In genomic region chr10:80227877-80228775, GRCm38 (mm10) we compare ENCODE assay signal across 8 mouse cellular contexts. TPM values are rescaled to one million over a fixed set of nuclear protein-coding genes. Genes with fewer than 3 reads are reported as not detected.
A peak's percentile ranks its signal among the peaks of the same experiment; 100 is the strongest.
DNase-seq lines count a peak whose midpoint lies in the region; ATAC-seq and TF ChIP-seq lines count a peak whose summit lies in the region.

No protein-coding gene starts in this region.

- H3K4me1 ChIP-seq in heart, embryonic 14.5 days (ENCODE audit: control insufficient read depth in 2 of 2, insufficient read depth in 2 of 2, low read length in 2 of 2) = peaks cover 13 to 26% of the 10 kb centered on the region in 2 experiments
- peaks cover 15% of the 10 kb centered on the region for H3K4me1 ChIP-seq in brown adipose tissue, adult 24 weeks (ENCODE audit: control insufficient read depth, insufficient read depth, insufficient read length, low read length)
- H3K4me1 ChIP-seq in hindbrain, embryonic 15.5 days (replicated peaks) = peaks cover 48% of the 10 kb centered on the region
- peaks cover 8 to 16% of the 10 kb centered on the region in 2 experiments for H3K4me1 ChIP-seq in liver, embryonic 14.5 days (replicated peaks; ENCODE audit: control insufficient read depth in 2 of 2, insufficient read depth in 2 of 2, low read length in 1 of 2)
- H3K4me1 ChIP-seq in stomach, postnatal 0 days (replicated peaks; ENCODE audit: control insufficient read depth, insufficient read depth) = peaks cover 7% of the 10 kb centered on the region

- H3K4me2 ChIP-seq in heart, embryonic 14.5 days (ENCODE audit: low read length) = peak overlapping the region; percentile 98
- peak overlapping the region; percentile 91 for H3K4me2 ChIP-seq in hindbrain, embryonic 15.5 days
- peak overlapping the region; percentile 97 for H3K4me2 ChIP-seq in liver, embryonic 14.5 days (ENCODE audit: low read depth)
- H3K4me2 ChIP-seq in stomach, postnatal 0 days (replicated peaks; ENCODE audit: low read depth) = peak overlapping the region; percentile 86

- H3K27ac ChIP-seq in heart, embryonic 14.5 days (replicated peaks in 1 of 2; ENCODE audit: control insufficient read depth in 1 of 2, insufficient read depth in 1 of 2, low read depth in 2 of 2, low read length in 2 of 2) = peak overlapping the region; percentile 45 to 90; a peak in 3 of 4 replicates
- peak overlapping the region; percentile 57 for H3K27ac ChIP-seq in brown adipose tissue, adult 24 weeks (replicated peaks; ENCODE audit: low read depth, low read length)
- peak overlapping the region; percentile 93 for H3K27ac ChIP-seq in hindbrain, embryonic 15.5 days (replicated peaks)
- no peak overlapping the region for H3K27ac ChIP-seq in liver, embryonic 14.5 days
- no peak overlapping the region for H3K27ac ChIP-seq in stomach, postnatal 0 days (replicated peaks)

- H3K4me3 ChIP-seq in heart, embryonic 14.5 days (ENCODE audit: control insufficient read depth in 1 of 2, insufficient read depth in 1 of 2, low read depth in 1 of 2, low read length in 2 of 2) = peak overlapping the region; percentile 75 to 85
- H3K4me3 ChIP-seq in brown adipose tissue, adult 24 weeks (ENCODE audit: insufficient read depth, low read depth, low read length) = peak overlapping the region; percentile 36
- peak overlapping the region; percentile 76 for H3K4me3 ChIP-seq in hindbrain, embryonic 15.5 days
- H3K4me3 ChIP-seq in liver, embryonic 14.5 days (ENCODE audit: insufficient read depth in 1 of 2, low read depth in 2 of 2, low read length in 2 of 2) = peak overlapping the region in 1 of 2 experiments; percentile 75; a peak in 2 of 4 replicates
- peak overlapping the region; percentile 78; the same call in 1 of the 2 replicates for H3K4me3 ChIP-seq in stomach, postnatal 0 days (ENCODE audit: low read depth, low read length)

- no peak for ATAC-seq in heart, embryonic 14.5 days (ENCODE audit: insufficient number of reproducible peaks, insufficient read depth, low FRiP score, low read depth)
- ATAC-seq in hindbrain, embryonic 15.5 days (ENCODE audit: low FRiP score, low read depth) = no peak
- ATAC-seq in liver, embryonic 14.5 days (ENCODE audit: insufficient read depth) = no peak
- no peak for ATAC-seq in stomach, postnatal 0 days (ENCODE audit: low FRiP score, low TSS enrichment)
- ATAC-seq in granulocyte monocyte progenitor cell, adult 5-6 weeks (replicated peaks; ENCODE audit: poor library complexity, severe bottlenecking) = no peak

- no peaks in the 10 kb centered on the region for H3K9me3 ChIP-seq in heart, embryonic 14.5 days (ENCODE audit: control insufficient read depth, low read length)
- no peaks in the 10 kb centered on the region for H3K9me3 ChIP-seq in hindbrain, embryonic 15.5 days
- H3K9me3 ChIP-seq in liver, embryonic 14.5 days (ENCODE audit: control insufficient read depth, low read length) = no peaks in the 10 kb centered on the region
- no peaks in the 10 kb centered on the region for H3K9me3 ChIP-seq in stomach, postnatal 0 days (ENCODE audit: control insufficient read depth, low read length)

- DNase-seq in heart, adult 9 months (ENCODE audit: low spot score in 2 of 2) = no peak
- DNase-seq in liver, embryonic 14.5 days (ENCODE audit: low read depth in 3 of 3, low spot score in 3 of 3) = no peak
- DNase-seq in stomach, postnatal 0 days (ENCODE audit: low spot score) = no peak
- DNase-seq in spleen, adult 18-20 months = no peak

- peak overlapping the region; percentile 95 for H3K9ac ChIP-seq in heart, embryonic 14.5 days (ENCODE audit: low read length)
- H3K9ac ChIP-seq in hindbrain, embryonic 15.5 days = peak overlapping the region; percentile 95
- no peak overlapping the region; the same call in none of the 2 replicates for H3K9ac ChIP-seq in liver, embryonic 14.5 days (replicated peaks)
- peak overlapping the region; percentile 18; the same call in 1 of the 2 replicates for H3K9ac ChIP-seq in stomach, postnatal 0 days (ENCODE audit: low read length)

- peaks cover 48% of the 10 kb centered on the region for H3K36me3 ChIP-seq in heart, embryonic 14.5 days (ENCODE audit: control insufficient read depth, insufficient read depth, low read length)
- peaks cover 22% of the 10 kb centered on the region for H3K36me3 ChIP-seq in hindbrain, embryonic 15.5 days
- peaks cover 22% of the 10 kb centered on the region for H3K36me3 ChIP-seq in liver, embryonic 14.5 days (replicated peaks; ENCODE audit: control insufficient read depth, insufficient read depth, low read depth)
- H3K36me3 ChIP-seq in stomach, postnatal 0 days (ENCODE audit: control insufficient read depth, insufficient read depth, low read length) = peaks cover 23% of the 10 kb centered on the region

- WGBS in heart, embryonic 14.5 days = 41% methylated on average over 15 of the region's 15 CpGs
- 41% methylated on average over 15 of the region's 15 CpGs for WGBS in hindbrain, embryonic 15.5 days
- WGBS in liver, embryonic 14.5 days (ENCODE audit: insufficient replicate concordance) = 78% methylated on average over 15 of the region's 15 CpGs
- 39% methylated on average over 15 of the region's 15 CpGs for WGBS in stomach, postnatal 0 days

- no peak for TF ChIP-seq EP300 in liver, embryonic 14.5 days (IDR thresholded peaks at IDR 0.05; ENCODE audit: low read depth)
- TF ChIP-seq EP300 in stomach, postnatal 0 days (optimal IDR thresholded peaks at IDR 0.05) = no peak

- no peaks in the 10 kb centered on the region for H3K27me3 ChIP-seq in heart, embryonic 14.5 days (ENCODE audit: control insufficient read depth, insufficient read depth, low read length)
- no peaks in the 10 kb centered on the region for H3K27me3 ChIP-seq in hindbrain, embryonic 15.5 days
- H3K27me3 ChIP-seq in liver, embryonic 14.5 days (ENCODE audit: control insufficient read depth, insufficient read depth, low read length) = no peaks in the 10 kb centered on the region
- H3K27me3 ChIP-seq in stomach, postnatal 0 days (ENCODE audit: control insufficient read depth, insufficient read depth, low read length) = no peaks in the 10 kb centered on the region

- no peak for TF ChIP-seq CTCF in liver, embryonic 14.5 days (IDR thresholded peaks at IDR 0.05; ENCODE audit: low read depth)
- TF ChIP-seq CTCF in stomach, postnatal 0 days (IDR thresholded peaks at IDR 0.05; ENCODE audit: low read depth) = no peak

RNA-seq across cellular contexts. Expression of gene Mum1, which starts 1.9 kb away (rescaled TPM):
- polyA plus RNA-seq in heart, embryonic 14.5 days (2014; fragmentation: Nextera tagmentation; extraction: Ambion mirVana) = 28.5 and 29.3 TPM in 2 replicates
- polyA plus RNA-seq in brown adipose tissue, adult 24 weeks (2012; ENCODE audit: insufficient read depth, insufficient read length, missing spikeins) = 9.7 and 11.1 TPM in 2 replicates
- polyA plus RNA-seq in hindbrain, embryonic 15.5 days (2015; fragmentation: Nextera tagmentation; extraction: Ambion mirVana) = 36.5 and 38.6 TPM in 2 replicates
- 12.9 and 18.8 TPM in 2 replicates for polyA plus RNA-seq in liver, embryonic 14.5 days (2012; rRNA removed)
- 13.2 and 13.8 TPM in 2 replicates for polyA plus RNA-seq in liver, embryonic 14.5 days (2014; fragmentation: Nextera tagmentation; extraction: Ambion mirVana)
- 23.1 and 23.9 TPM in 2 replicates for polyA plus RNA-seq in stomach, postnatal 0 days (2015; fragmentation: Nextera tagmentation; extraction: Ambion mirVana)
- 52.6 and 53.1 TPM in 2 replicates for total RNA-seq in granulocyte monocyte progenitor cell, adult 5-6 weeks (2014; fragmentation: Nextera tagmentation)
- 30.6 and 31.0 TPM in 2 replicates for total RNA-seq in granulocyte monocyte progenitor cell, adult 5-6 weeks (2017)

RNA-seq across cellular contexts. Expression of gene Ndufs7, which starts 20.8 kb away (rescaled TPM):
- 721 and 734 TPM in 2 replicates for polyA plus RNA-seq in heart, embryonic 14.5 days (2014; fragmentation: Nextera tagmentation; extraction: Ambion mirVana)
- polyA plus RNA-seq in brown adipose tissue, adult 24 weeks (2012; ENCODE audit: insufficient read depth, insufficient read length, missing spikeins) = 732 and 1,152 TPM in 2 replicates
- 311 and 321 TPM in 2 replicates for polyA plus RNA-seq in hindbrain, embryonic 15.5 days (2015; fragmentation: Nextera tagmentation; extraction: Ambion mirVana)
- polyA plus RNA-seq in liver, embryonic 14.5 days (2012; rRNA removed) = 189 and 256 TPM in 2 replicates
- polyA plus RNA-seq in liver, embryonic 14.5 days (2014; fragmentation: Nextera tagmentation; extraction: Ambion mirVana) = 272 and 285 TPM in 2 replicates
- 400 and 403 TPM in 2 replicates for polyA plus RNA-seq in stomach, postnatal 0 days (2015; fragmentation: Nextera tagmentation; extraction: Ambion mirVana)
- total RNA-seq in granulocyte monocyte progenitor cell, adult 5-6 weeks (2014; fragmentation: Nextera tagmentation) = 109 and 191 TPM in 2 replicates
- total RNA-seq in granulocyte monocyte progenitor cell, adult 5-6 weeks (2017) = 97.9 and 124 TPM in 2 replicates

RNA-seq across cellular contexts. Expression of gene Gamt, which starts 32.7 kb away (rescaled TPM):
- 60.3 and 61.5 TPM in 2 replicates for polyA plus RNA-seq in heart, embryonic 14.5 days (2014; fragmentation: Nextera tagmentation; extraction: Ambion mirVana)
- polyA plus RNA-seq in brown adipose tissue, adult 24 weeks (2012; ENCODE audit: insufficient read depth, insufficient read length, missing spikeins) = 10.5 and 17.8 TPM in 2 replicates
- polyA plus RNA-seq in hindbrain, embryonic 15.5 days (2015; fragmentation: Nextera tagmentation; extraction: Ambion mirVana) = 24.6 and 28.1 TPM in 2 replicates
- 36.5 and 41.4 TPM in 2 replicates for polyA plus RNA-seq in liver, embryonic 14.5 days (2012; rRNA removed)
- 64.9 and 67.9 TPM in 2 replicates for polyA plus RNA-seq in liver, embryonic 14.5 days (2014; fragmentation: Nextera tagmentation; extraction: Ambion mirVana)
- 16.3 and 17.4 TPM in 2 replicates for polyA plus RNA-seq in stomach, postnatal 0 days (2015; fragmentation: Nextera tagmentation; extraction: Ambion mirVana)
- total RNA-seq in granulocyte monocyte progenitor cell, adult 5-6 weeks (2014; fragmentation: Nextera tagmentation) = 4.8 and 6.9 TPM in 2 replicates
- total RNA-seq in granulocyte monocyte progenitor cell, adult 5-6 weeks (2017) = 3.1 and 5.7 TPM in 2 replicates

RNA-seq across cellular contexts. Expression of gene Dazap1, which starts 33.2 kb away (rescaled TPM):
- polyA plus RNA-seq in heart, embryonic 14.5 days (2014; fragmentation: Nextera tagmentation; extraction: Ambion mirVana) = 25.0 and 27.5 TPM in 2 replicates
- polyA plus RNA-seq in brown adipose tissue, adult 24 weeks (2012; ENCODE audit: insufficient read depth, insufficient read length, missing spikeins) = 51.6 and 76.7 TPM in 2 replicates
- 46.9 and 51.3 TPM in 2 replicates for polyA plus RNA-seq in hindbrain, embryonic 15.5 days (2015; fragmentation: Nextera tagmentation; extraction: Ambion mirVana)
- 54.8 and 75.9 TPM in 2 replicates for polyA plus RNA-seq in liver, embryonic 14.5 days (2012; rRNA removed)
- polyA plus RNA-seq in liver, embryonic 14.5 days (2014; fragmentation: Nextera tagmentation; extraction: Ambion mirVana) = 20.4 and 22.7 TPM in 2 replicates
- 27.4 and 28.4 TPM in 2 replicates for polyA plus RNA-seq in stomach, postnatal 0 days (2015; fragmentation: Nextera tagmentation; extraction: Ambion mirVana)
- 128 and 145 TPM in 2 replicates for total RNA-seq in granulocyte monocyte progenitor cell, adult 5-6 weeks (2014; fragmentation: Nextera tagmentation)
- total RNA-seq in granulocyte monocyte progenitor cell, adult 5-6 weeks (2017) = 154 and 157 TPM in 2 replicates

RNA-seq across cellular contexts. Expression of gene Efna2, which starts 48.8 kb away (rescaled TPM):
- polyA plus RNA-seq in heart, embryonic 14.5 days (2014; fragmentation: Nextera tagmentation; extraction: Ambion mirVana) = 8.4 and 10.1 TPM in 2 replicates
- 1.0 and 1.1 TPM in 2 replicates for polyA plus RNA-seq in brown adipose tissue, adult 24 weeks (2012; ENCODE audit: insufficient read depth, insufficient read length, missing spikeins)
- polyA plus RNA-seq in hindbrain, embryonic 15.5 days (2015; fragmentation: Nextera tagmentation; extraction: Ambion mirVana) = 29.1 and 33.6 TPM in 2 replicates
- polyA plus RNA-seq in liver, embryonic 14.5 days (2012; rRNA removed) = 0.40 and 0.47 TPM in 2 replicates
- polyA plus RNA-seq in liver, embryonic 14.5 days (2014; fragmentation: Nextera tagmentation; extraction: Ambion mirVana) = 0.51 and 0.52 TPM in 2 replicates
- polyA plus RNA-seq in stomach, postnatal 0 days (2015; fragmentation: Nextera tagmentation; extraction: Ambion mirVana) = 6.5 and 7.2 TPM in 2 replicates
- not detected in 2 replicates for total RNA-seq in granulocyte monocyte progenitor cell, adult 5-6 weeks (2014; fragmentation: Nextera tagmentation)
- 0.05 TPM in 1 of 2 replicates, not detected in the other for total RNA-seq in granulocyte monocyte progenitor cell, adult 5-6 weeks (2017)

Comparison
In these comparisons a context has a peak if more than half of its experiments do, and no peak if none do; other contexts are left out.
1. H3K27ac ChIP-seq: peak in heart, embryonic 14.5 days (2 of 2), brown adipose tissue, adult 24 weeks (single experiment) and hindbrain, embryonic 15.5 days (single experiment); none in liver, embryonic 14.5 days (single experiment) and stomach, postnatal 0 days (single experiment).
2. Peak in every context shown above with its lines, with median percentiles within 50 percentile points of each other: H3K4me2 ChIP-seq.